Mouse (Mus musculus) thymus, adult 2 months (tissue): Measurements from ENCODE around the gene Sertad4. TPM values are rescaled to one million over a fixed set of nuclear protein-coding genes. Genes with fewer than 3 reads are reported as not detected.
A peak's percentile ranks its signal among the peaks of the same experiment; 100 is the strongest.

ENCODE experiments used
- DNase-seq: peaks from one replicate; pipeline ENCODE4 v3.0.0; 2021
- H3K27ac ChIP-seq: fragments of 200-500 bp; 2 replicates; pipeline ENCODE4 v1.5.1; 2012; ENCODE audit warnings: low read length, control low read depth; ENCODE audit not compliant: control insufficient read depth, insufficient read depth
- H3K27me3 ChIP-seq: fragments of 200-500 bp; 2 replicates; pipeline ENCODE4 v1.6.1; 2012; ENCODE audit warnings: mild to moderate bottlenecking, low read length, moderate library complexity, mixed read lengths; ENCODE audit not compliant: control insufficient read depth, insufficient read depth
- H3K36me3 ChIP-seq: fragments of 200-500 bp; 2 replicates; pipeline ENCODE4 v1.6.1; 2012; ENCODE audit warnings: mild to moderate bottlenecking, low read length, moderate library complexity; ENCODE audit not compliant: control insufficient read depth, insufficient read depth
- H3K4me1 ChIP-seq: fragments of 200-500 bp; replicated peaks from 2 replicates; pipeline ENCODE4 v1.6.1; 2012; ENCODE audit warnings: low read length; ENCODE audit not compliant: control insufficient read depth, insufficient read depth
- H3K4me3 ChIP-seq: fragments of 200-500 bp; 2 replicates; pipeline ENCODE4 v1.5.1; 2012; ENCODE audit warnings: mild to moderate bottlenecking, low read length, control low read depth, moderate library complexity; ENCODE audit not compliant: control insufficient read depth, insufficient read depth
- CTCF ChIP-seq: fragments of 200-500 bp; IDR thresholded peaks from 2 replicates; pipeline ENCODE4 v1.5.1; 2012; ENCODE audit warnings: mild to moderate bottlenecking, control low read depth, low read length, moderate library complexity, borderline replicate concordance; ENCODE audit not compliant: control insufficient read depth, poor library complexity, insufficient read depth; ENCODE audit errors: extremely low read depth
- POLR2A ChIP-seq: fragments of 200-500 bp; IDR thresholded peaks from 2 replicates; pipeline ENCODE4 v1.6.1; 2012; ENCODE audit warnings: mild to moderate bottlenecking, low read length, control low read depth, moderate library complexity; ENCODE audit not compliant: control insufficient read depth, poor library complexity, insufficient read depth; ENCODE audit errors: extremely low read depth
- WGBS: fragments of 180-500 bp; shearing (Covaris S2); methylation state at CpG from one replicate; pipeline ENCODE4 v1.1.7; 2018; 5-methylcytosine and 5-hydroxymethylcytosine counted together
- polyA plus RNA-seq: library from polyadenylated mRNA; depleted of rRNA; stranded (reverse); fragments of >200 nt; gene quantifications from 2 replicates; pipeline ENCODE4 v1.2.3, GENCODE M21; 2012

Gene Sertad4
- polyA plus RNA-seq, 1 experiment, result 2.3 TPM

- TF ChIP-seq POLR2A (no peak), CTCF (no peak)
- Histone ChIP-seq H3K27me3 (no peaks in the 10 kb centered on the region), H3K27ac (no peak overlapping the region), H3K4me1 (peaks cover 13% of the 10 kb centered on the region), H3K36me3 (no peaks in the 10 kb centered on the region), H3K4me3 (no peak overlapping the region)
- 66% methylated on average over 2 of the region's 2 CpGs for WGBS
- no peak for DNase-seq
These were observed 14.9 kb downstream of the Sertad4 start for GRCm38 (mm10) chr1:192840655-192841054.

GRCm38 (mm10) chr1:192835211-192835681 is 20.3 kb downstream of the Sertad4 start:
- Histone ChIP-seq H3K27me3 (no peaks in the 10 kb centered on the region; the same call in 1 of the 2 replicates), H3K4me1 (peaks cover 22% of the 10 kb centered on the region), H3K4me3 (peak overlapping the region; percentile 40), H3K27ac (no peak overlapping the region), H3K36me3 (no peaks in the 10 kb centered on the region)
- WGBS, result 22% methylated on average over 18 of the region's 18 CpGs
- no peak for DNase-seq
- TF ChIP-seq POLR2A, result no peak
- TF ChIP-seq CTCF, result no peak

- TF ChIP-seq CTCF (no peak; the same call in 1 of the 2 replicates), POLR2A (no peak)
These were observed 21.0 kb downstream of the Sertad4 start for GRCm38 (mm10) chr1:192834361-192835210.

GRCm38 (mm10) chr1:192833586-192833985 is 22.0 kb downstream of the Sertad4 start:
- H3K4me1 ChIP-seq, result peaks cover 22% of the 10 kb centered on the region
- TF ChIP-seq CTCF (no peak), POLR2A (no peak)
- no peaks in the 10 kb centered on the region for H3K36me3 ChIP-seq
- H3K27me3 ChIP-seq, result no peaks in the 10 kb centered on the region; the same call in 1 of the 2 replicates
- H3K27ac ChIP-seq, result no peak overlapping the region
- 39% methylated on average over 26 of the region's 26 CpGs for WGBS
- no peak for DNase-seq
- H3K4me3 ChIP-seq, result no peak overlapping the region

More at GRCm38 (mm10) chr1:192834361-192835210, 21.0 kb downstream of the Sertad4 start:
- Histone ChIP-seq H3K27ac (no peak overlapping the region), H3K27me3 (no peaks in the 10 kb centered on the region; the same call in 1 of the 2 replicates), H3K36me3 (no peaks in the 10 kb centered on the region), H3K4me3 (peak overlapping the region; percentile 40), H3K4me1 (peaks cover 22% of the 10 kb centered on the region)
- peak; percentile 49 for DNase-seq
- WGBS, result 9% methylated on average over 63 of the region's 63 CpGs

- peaks cover 22% of the 10 kb centered on the region for H3K4me1 ChIP-seq
- 27% methylated on average over 4 of the region's 4 CpGs for WGBS
These were observed 22.5 kb downstream of the Sertad4 start for GRCm38 (mm10) chr1:192833097-192833496.

GRCm38 (mm10) chr1:192832338-192832737 is 23.2 kb downstream of the Sertad4 start:
- DNase-seq, result no peak
- no peak overlapping the region for H3K4me3 ChIP-seq
- peaks cover 22% of the 10 kb centered on the region for H3K4me1 ChIP-seq
- no peaks in the 10 kb centered on the region for H3K36me3 ChIP-seq
- H3K27ac ChIP-seq, result no peak overlapping the region
- no peaks in the 10 kb centered on the region; the same call in 1 of the 2 replicates for H3K27me3 ChIP-seq
- WGBS, result 77% methylated on average over 2 of the region's 2 CpGs
- no peak for TF ChIP-seq CTCF
- no peak for TF ChIP-seq POLR2A

More at GRCm38 (mm10) chr1:192833097-192833496, 22.5 kb downstream of the Sertad4 start:
- Histone ChIP-seq H3K27me3 (no peaks in the 10 kb centered on the region; the same call in 1 of the 2 replicates), H3K4me3 (no peak overlapping the region), H3K36me3 (no peaks in the 10 kb centered on the region), H3K27ac (no peak overlapping the region)
- TF ChIP-seq CTCF (no peak), POLR2A (no peak)
- DNase-seq, result no peak

- Histone ChIP-seq H3K27ac (no peak overlapping the region), H3K36me3 (no peaks in the 10 kb centered on the region), H3K4me3 (no peak overlapping the region), H3K27me3 (no peaks in the 10 kb centered on the region; the same call in 1 of the 2 replicates), H3K4me1 (peaks cover 23% of the 10 kb centered on the region)
- TF ChIP-seq POLR2A, result no peak
- TF ChIP-seq CTCF, result no peak
- DNase-seq, result no peak
- 95% methylated on average over 6 of the region's 6 CpGs for WGBS
These were observed 25.1 kb downstream of the Sertad4 start for GRCm38 (mm10) chr1:192830444-192830843.
